Mouse (Mus musculus) G1E (cell line): ENCODE data around the gene Pam.

Experiments used
- CTCF ChIP-seq: IDR thresholded peaks from 2 replicates; pipeline ENCODE4 v1.5.1; 2012; ENCODE audit warnings: low read depth, low read length, inconsistent platforms, mixed read lengths
- GATA1 ChIP-seq: IDR thresholded peaks from 2 replicates; pipeline ENCODE4 v1.6.1; 2012; ENCODE audit warnings: borderline replicate concordance, low read length, inconsistent platforms, mixed read lengths
- GATA2 ChIP-seq: IDR thresholded peaks from 2 replicates; pipeline ENCODE4 v1.6.1; 2012; ENCODE audit warnings: low read depth, low read length, inconsistent platforms, borderline replicate concordance
- POLR2AphosphoS5 ChIP-seq: IDR thresholded peaks from 2 replicates; pipeline ENCODE4 v1.6.1; 2012; ENCODE audit warnings: low read depth, low read length, inconsistent platforms; ENCODE audit not compliant: insufficient replicate concordance
- TAL1 ChIP-seq: conservative IDR thresholded peaks from 2 replicates; pipeline ENCODE4 v1.6.1; 2012; ENCODE audit warnings: low read depth, low read length, inconsistent platforms, mixed read lengths

- TF ChIP-seq CTCF, result no peak
- no peak for TF ChIP-seq GATA1
- TF ChIP-seq TAL1, result no peak
- no peak for TF ChIP-seq POLR2AphosphoS5
- no peak for TF ChIP-seq GATA2
Observed at GRCm38 (mm10) chr1:97787674-97788073, 307.8 kb downstream of the Pam start.
